Mouse (Mus musculus) intestine, embryonic 14.5 days (tissue): Measurements from ENCODE around the gene Prdx5. TPM values are rescaled to one million over a fixed set of nuclear protein-coding genes. Genes with fewer than 3 reads are reported as not detected.

Experiments used
- ATAC-seq: fragments of 200-750 bp; cut with Nextera tagmentation; replicated peaks from 2 replicates; pipeline ENCODE4 v1.8.0; 2017; ENCODE audit warnings: low read depth, moderate number of reproducible peaks, moderate TSS enrichment, moderate library complexity; ENCODE audit not compliant: low FRiP score, low TSS enrichment
- DNase-seq: peaks from one replicate; pipeline ENCODE4 v3.0.0-alpha.2; 2018; ENCODE audit warnings: low spot score
- H3K27ac ChIP-seq: fragments of 300-500 bp; sonication (generic); 2 replicates; pipeline ENCODE4 v1.5.1; 2014; ENCODE audit warnings: low read depth, mild to moderate bottlenecking, control low read depth
- H3K27me3 ChIP-seq: fragments of 300-500 bp; sonication (generic); replicated peaks from 2 replicates; pipeline ENCODE4 v1.6.1; 2014; ENCODE audit warnings: low read length, control low read depth; ENCODE audit not compliant: control insufficient read depth, insufficient read depth
- H3K36me3 ChIP-seq: fragments of 300-500 bp; sonication (generic); 2 replicates; pipeline ENCODE4 v1.6.1; 2014; ENCODE audit warnings: low read length, control low read depth; ENCODE audit not compliant: control insufficient read depth, insufficient read depth
- H3K4me1 ChIP-seq: fragments of 300-500 bp; sonication (generic); replicated peaks from 2 replicates; pipeline ENCODE4 v1.6.1; 2014; ENCODE audit warnings: low read length, control low read depth, mixed read lengths; ENCODE audit not compliant: control insufficient read depth, insufficient read depth
- H3K4me2 ChIP-seq: fragments of 300-500 bp; sonication (generic); 2 replicates; pipeline ENCODE4 v1.6.1; 2014; ENCODE audit warnings: low read length
- H3K4me3 ChIP-seq: fragments of 300-500 bp; sonication (generic); 2 replicates; pipeline ENCODE4 v1.5.1; 2014; ENCODE audit warnings: low read depth, low read length, control low read depth, mixed read lengths
- H3K9ac ChIP-seq: fragments of 300-500 bp; sonication (generic); 2 replicates; pipeline ENCODE4 v1.6.1; 2014; ENCODE audit warnings: mild to moderate bottlenecking, low read length
- H3K9me3 ChIP-seq: fragments of 300-500 bp; sonication (generic); 2 replicates; pipeline ENCODE4 v1.6.1; 2016; ENCODE audit warnings: low read length, control low read depth; ENCODE audit not compliant: control insufficient read depth
- WGBS: fragments of 180-500 bp; shearing (Covaris S2); extraction: QIAGEN DNeasy Blood & Tissue Kit; methylation state at CpG from one replicate; pipeline ENCODE4 v1.1.7; 2014; 5-methylcytosine and 5-hydroxymethylcytosine counted together
- polyA plus RNA-seq: library from polyadenylated mRNA; unstranded; fragments of >200 nt; fragmentation: Nextera tagmentation; extraction: Ambion mirVana; gene quantifications from 2 replicates; pipeline ENCODE4 v1.2.1, GENCODE M21; 2014

The Prdx5 gene
- polyA plus RNA-seq, 1 experiment from 2014 or later, result 139 TPM

DNA sequence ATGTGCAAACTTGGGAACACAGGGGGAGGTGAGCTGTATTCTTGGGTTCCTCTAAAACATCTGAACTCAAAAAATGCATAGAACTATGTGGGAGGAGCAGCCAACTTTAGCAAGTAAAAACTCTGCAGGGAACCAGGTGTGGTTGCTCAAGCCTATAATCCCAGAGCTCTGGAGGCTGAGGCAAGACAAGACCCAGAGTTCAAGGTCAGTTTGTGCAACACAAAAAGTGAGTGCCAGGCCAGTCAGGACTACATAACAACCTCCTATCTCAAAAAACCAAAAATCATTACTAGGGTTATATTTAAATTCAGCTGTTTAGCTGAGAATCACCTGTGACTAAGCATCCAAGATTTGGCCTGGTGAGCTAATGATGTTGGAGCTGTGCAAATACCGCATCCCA lies 22.1 kb upstream of the Prdx5 start:
- DNase-seq (no peak), ATAC-seq (no peak)
- H3K27me3 ChIP-seq, result peaks cover 85% of the 10 kb centered on the region
- H3K36me3 ChIP-seq, result no peaks in the 10 kb centered on the region
- H3K4me3 ChIP-seq, result no peak overlapping the region
- peaks cover 6% of the 10 kb centered on the region for H3K4me1 ChIP-seq
- H3K27ac ChIP-seq, result no peak overlapping the region
- WGBS, result 58% methylated on average over 1 of the region's 1 CpGs
- H3K9me3 ChIP-seq, result no peaks in the 10 kb centered on the region
- H3K4me2 ChIP-seq, result no peak overlapping the region
- no peak overlapping the region for H3K9ac ChIP-seq

DNA sequence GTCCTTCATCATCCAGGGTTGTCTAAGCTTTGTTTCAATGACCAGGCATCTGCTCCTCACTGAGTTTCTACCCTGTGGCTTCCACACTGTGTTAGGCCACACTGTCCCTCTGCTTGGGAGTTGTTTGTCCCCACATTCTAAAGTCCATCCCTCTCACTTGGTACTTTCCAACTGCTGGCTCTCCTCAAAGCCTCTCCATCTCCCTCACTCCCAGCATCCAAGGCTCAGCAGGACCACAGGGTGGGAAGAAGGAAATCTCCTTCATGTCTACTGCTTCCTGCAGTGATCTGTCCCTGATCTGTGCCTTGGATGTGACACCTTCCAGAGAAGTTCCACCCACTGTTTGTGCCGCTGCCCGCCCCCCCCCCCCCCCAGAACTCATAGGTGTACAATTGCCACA lies 21.1 kb upstream of the Prdx5 start:
- Histone ChIP-seq H3K4me1 (peaks cover 6% of the 10 kb centered on the region), H3K36me3 (no peaks in the 10 kb centered on the region), H3K9ac (no peak overlapping the region), H3K9me3 (no peaks in the 10 kb centered on the region), H3K27me3 (peaks cover 91% of the 10 kb centered on the region), H3K4me2 (no peak overlapping the region), H3K27ac (no peak overlapping the region), H3K4me3 (no peak overlapping the region)
- DNase-seq, result no peak
- ATAC-seq, result no peak
- WGBS, result 7% methylated on average over 2 of the region's 2 CpGs

GRCm38 (mm10) chr19:6928080-6928479 lies 18.2 kb upstream of the Prdx5 start:
- H3K27me3 ChIP-seq, result peaks cover 91% of the 10 kb centered on the region
- ATAC-seq, result no peak
- no peak overlapping the region for H3K9ac ChIP-seq
- H3K27ac ChIP-seq, result no peak overlapping the region
- no peaks in the 10 kb centered on the region for H3K36me3 ChIP-seq
- H3K4me2 ChIP-seq, result no peak overlapping the region
- H3K4me3 ChIP-seq, result no peak overlapping the region
- DNase-seq, result no peak
- H3K4me1 ChIP-seq, result peaks cover 6% of the 10 kb centered on the region
- no peaks in the 10 kb centered on the region for H3K9me3 ChIP-seq
- WGBS, result 12% methylated on average over 9 of the region's 9 CpGs

DNA sequence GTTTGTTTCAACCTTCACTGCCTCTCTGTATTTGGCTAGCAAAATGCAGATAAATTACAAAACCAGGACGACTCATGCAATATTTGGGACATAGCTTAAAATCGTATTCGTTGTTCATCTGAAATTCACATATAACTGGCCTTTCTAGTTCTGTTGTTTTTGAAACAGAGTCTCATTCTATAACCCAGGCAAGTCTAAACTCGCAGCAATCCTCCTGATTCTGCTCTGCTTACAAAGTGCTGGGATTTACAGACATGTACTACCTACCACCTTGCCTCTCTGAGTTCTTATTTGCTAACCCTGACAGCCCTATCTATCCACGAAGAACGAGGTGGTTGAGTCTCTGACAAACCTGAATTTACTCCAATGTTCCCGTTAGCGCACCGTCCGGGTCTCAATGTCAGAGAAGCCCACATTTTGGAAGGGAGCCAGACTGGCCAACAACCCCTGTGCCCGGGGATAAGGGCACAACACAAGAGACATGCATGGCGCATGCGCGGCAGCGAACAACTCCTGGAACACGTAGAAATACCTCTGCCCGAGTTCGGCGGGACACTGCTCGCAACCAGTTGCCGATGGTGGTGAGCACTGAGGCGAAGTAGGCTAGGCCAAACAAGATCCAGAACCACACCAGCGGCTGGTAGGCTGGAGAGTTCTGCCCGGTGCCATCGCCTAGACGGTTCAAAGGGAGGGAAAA lies 16.8 kb upstream of the Prdx5 start:
- Histone ChIP-seq H3K27ac (no peak overlapping the region), H3K4me3 (peak overlapping the region; percentile 17), H3K27me3 (peaks cover 80% of the 10 kb centered on the region), H3K4me1 (peaks cover 6% of the 10 kb centered on the region), H3K9ac (no peak overlapping the region), H3K36me3 (no peaks in the 10 kb centered on the region), H3K9me3 (no peaks in the 10 kb centered on the region), H3K4me2 (peak overlapping the region; percentile 21)
- ATAC-seq (no peak), DNase-seq (no peak)
- 17% methylated on average over 26 of the region's 26 CpGs for WGBS

- Histone ChIP-seq H3K4me2 (peak overlapping the region; percentile 40), H3K27me3 (peaks cover 70% of the 10 kb centered on the region), H3K4me3 (peak overlapping the region; percentile 12), H3K9me3 (no peaks in the 10 kb centered on the region), H3K9ac (no peak overlapping the region), H3K27ac (no peak overlapping the region), H3K4me1 (peaks cover 7% of the 10 kb centered on the region), H3K36me3 (no peaks in the 10 kb centered on the region)
- DNase-seq (no peak), ATAC-seq (no peak)
- WGBS, result 9% methylated on average over 40 of the region's 40 CpGs
Observed at GRCm38 (mm10) chr19:6925611-6926329, 15.9 kb upstream of the Prdx5 start.

GRCm38 (mm10) chr19:6925307-6925573 lies 15.3 kb upstream of the Prdx5 start, which contains the start of gene Catsperz:
Catsperz (minus strand) TSS chr19:6925380.
- ATAC-seq (no peak), DNase-seq (no peak)
- Histone ChIP-seq H3K27me3 (peaks cover 65% of the 10 kb centered on the region), H3K9ac (no peak within 1 kb of the TSS), H3K4me1 (peaks cover 12% of the 10 kb centered on the region), H3K4me3 (peak within 1 kb of the TSS; percentile 14), H3K9me3 (no peaks in the 10 kb centered on the region), H3K4me2 (peak within 1 kb of the TSS; percentile 40), H3K27ac (no peak within 1 kb of the TSS), H3K36me3 (no peaks in the 10 kb centered on the region)
- 6% methylated on average over 9 of the region's 9 CpGs for WGBS

DNA sequence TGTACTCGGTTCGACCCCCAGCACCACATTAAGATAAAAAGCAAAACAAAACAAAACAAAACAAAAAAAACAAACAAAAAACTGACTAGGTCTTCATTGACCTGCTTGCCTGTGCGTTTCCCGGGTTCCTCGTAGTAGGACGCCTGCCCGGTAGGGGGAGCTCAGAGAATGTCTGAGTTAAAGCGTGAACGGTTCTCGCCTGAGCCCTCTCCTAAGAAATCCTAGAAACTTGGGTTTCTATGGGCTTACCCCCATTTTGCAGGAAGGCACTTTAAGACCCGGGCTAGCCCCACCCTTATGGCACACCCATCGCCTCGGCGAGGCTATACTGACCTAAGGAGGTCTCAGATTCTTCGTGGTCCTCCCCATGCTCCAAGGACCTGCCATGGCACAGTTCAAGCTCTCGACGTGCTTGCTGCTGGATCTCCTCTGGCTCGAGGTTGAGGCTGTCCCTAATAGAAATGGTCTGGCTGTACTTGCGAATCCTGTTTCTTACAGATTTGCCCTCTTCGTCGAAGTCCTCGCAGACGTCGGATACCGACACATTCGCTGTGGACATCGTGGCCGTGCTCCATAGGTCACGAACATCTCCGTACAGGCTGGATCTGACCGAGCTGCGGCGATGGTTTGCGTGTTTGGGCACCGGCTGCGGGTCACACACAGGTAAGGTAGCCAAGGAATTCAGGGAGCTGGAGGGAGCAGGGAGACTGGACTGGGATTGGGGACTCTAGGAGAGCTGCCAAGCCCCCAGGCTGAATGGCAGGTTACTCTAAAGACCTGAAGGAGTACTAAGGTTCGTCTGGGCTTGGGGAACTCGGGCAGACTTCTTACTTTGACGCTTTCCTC lies 14.8 kb upstream of the Prdx5 start:
- Histone ChIP-seq H3K4me1 (peaks cover 18% of the 10 kb centered on the region), H3K4me3 (peak overlapping the region; percentile 14), H3K27ac (no peak overlapping the region), H3K36me3 (no peaks in the 10 kb centered on the region), H3K9ac (no peak overlapping the region), H3K27me3 (peaks cover 62% of the 10 kb centered on the region), H3K4me2 (peak overlapping the region; percentile 40), H3K9me3 (no peaks in the 10 kb centered on the region)
- no peak for ATAC-seq
- DNase-seq, result peak; percentile 90
- WGBS, result 5% methylated on average over 39 of the region's 39 CpGs

GRCm38 (mm10) chr19:6922901-6923735 lies 13.2 kb upstream of the Prdx5 start:
- peaks cover 52% of the 10 kb centered on the region for H3K27me3 ChIP-seq
- no peak overlapping the region for H3K9ac ChIP-seq
- H3K4me3 ChIP-seq, result no peak overlapping the region
- H3K27ac ChIP-seq, result no peak overlapping the region
- DNase-seq (no peak), ATAC-seq (no peak)
- WGBS, result 58% methylated on average over 6 of the region's 6 CpGs
- peaks cover 20% of the 10 kb centered on the region for H3K4me1 ChIP-seq
- peaks cover 5% of the 10 kb centered on the region; the same call in 1 of the 2 replicates for H3K36me3 ChIP-seq
- no peaks in the 10 kb centered on the region for H3K9me3 ChIP-seq
- H3K4me2 ChIP-seq, result no peak overlapping the region
